Mouse (Mus musculus): ENCODE measurements around the gene Zfp692.
"Not testable (repeated sequence)": the region's sequence is repeated elsewhere in the genome, so short reads cannot be mapped to it uniquely, and the experiment has no call there.

Gene Zfp692

DNA sequence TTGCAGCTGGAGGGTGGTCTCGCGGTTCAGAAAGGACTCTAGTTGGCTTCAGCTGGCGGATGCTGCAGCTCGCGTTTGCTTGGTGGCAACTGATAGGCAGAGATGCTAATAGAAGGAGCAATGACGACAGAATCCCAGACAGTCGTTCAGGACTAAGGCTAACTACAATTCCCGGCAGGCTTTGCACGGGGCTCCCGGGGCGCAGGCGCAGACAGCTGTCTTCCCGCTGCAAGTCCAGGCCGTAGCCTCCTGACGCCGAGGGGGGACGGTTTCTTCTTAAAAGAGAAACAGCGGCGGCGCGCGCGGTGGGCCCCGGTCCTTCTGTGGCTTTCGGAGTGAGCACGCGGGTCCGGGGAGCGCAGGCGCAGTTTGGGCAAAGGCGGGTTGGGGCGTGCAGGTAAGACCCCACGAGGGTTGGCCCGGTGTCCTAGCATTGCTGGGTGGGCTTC is at the start of gene Zfp692:
Zfp692 (plus strand) TSS at position 210 of the 449 bp plus-strand sequence.
- DNase-seq, result peak; percentile 95

DNA sequence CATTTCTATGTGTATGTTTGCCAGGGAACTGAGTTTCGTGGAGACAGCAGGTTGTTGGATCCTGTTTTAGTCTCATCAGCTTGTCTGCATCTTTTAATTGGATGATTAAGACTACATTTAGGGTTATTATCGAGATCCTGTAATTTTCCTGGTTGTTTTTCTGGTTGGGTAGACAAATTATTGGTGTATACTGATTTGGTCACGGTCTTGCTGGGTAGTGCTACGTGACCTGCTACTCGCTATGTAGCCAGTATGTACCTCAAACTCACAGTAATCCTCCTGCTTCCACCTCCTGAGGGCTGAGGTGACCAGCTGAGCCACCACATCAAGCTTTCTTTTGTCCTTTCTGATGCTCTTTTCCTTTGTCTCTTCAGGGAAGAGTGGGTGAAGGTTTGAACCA is 49.1 kb upstream of the Zfp692 start:
- DNase-seq, result no peak

DNA sequence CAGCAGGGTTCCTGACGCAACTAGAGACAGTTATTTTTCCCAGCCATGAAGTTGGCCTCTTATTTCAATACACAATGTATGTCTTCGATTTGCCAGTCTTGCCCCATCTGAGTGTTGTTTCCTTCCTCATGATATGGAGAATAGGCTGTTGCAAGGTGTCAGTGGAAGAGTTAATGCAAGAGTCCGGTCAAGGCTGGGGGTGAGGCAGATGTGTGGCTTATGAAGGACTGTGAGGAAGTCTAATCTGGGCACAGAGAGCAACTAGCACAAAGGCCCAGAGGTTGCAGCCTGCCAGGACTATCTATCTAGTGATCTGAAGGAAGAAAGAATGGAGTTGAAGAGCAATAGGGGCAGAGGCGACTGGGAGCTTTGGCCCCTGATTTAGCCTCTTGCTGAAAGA is 46.7 kb upstream of the Zfp692 start:
- no peak for DNase-seq

DNA sequence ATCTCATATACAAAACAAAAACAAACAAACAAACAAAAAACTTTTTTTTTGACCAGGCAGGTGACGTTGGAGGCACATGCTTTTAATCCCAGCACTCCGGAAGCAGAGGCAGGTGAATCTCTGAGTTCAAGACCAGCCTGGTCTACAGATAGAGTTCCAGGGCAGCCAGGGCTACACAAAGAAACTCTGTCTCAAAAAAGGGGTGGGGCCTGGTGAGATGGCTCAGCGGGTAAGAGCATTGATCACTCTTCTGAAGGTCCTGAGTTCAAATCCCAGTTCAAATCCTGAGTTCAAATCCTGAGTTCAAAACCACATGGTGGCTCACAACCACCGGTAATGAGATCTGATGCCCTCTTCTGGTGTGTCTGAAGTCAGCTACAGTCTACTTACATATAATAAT is 45.0 kb upstream of the Zfp692 start:
- DNase-seq, result no peak

DNA sequence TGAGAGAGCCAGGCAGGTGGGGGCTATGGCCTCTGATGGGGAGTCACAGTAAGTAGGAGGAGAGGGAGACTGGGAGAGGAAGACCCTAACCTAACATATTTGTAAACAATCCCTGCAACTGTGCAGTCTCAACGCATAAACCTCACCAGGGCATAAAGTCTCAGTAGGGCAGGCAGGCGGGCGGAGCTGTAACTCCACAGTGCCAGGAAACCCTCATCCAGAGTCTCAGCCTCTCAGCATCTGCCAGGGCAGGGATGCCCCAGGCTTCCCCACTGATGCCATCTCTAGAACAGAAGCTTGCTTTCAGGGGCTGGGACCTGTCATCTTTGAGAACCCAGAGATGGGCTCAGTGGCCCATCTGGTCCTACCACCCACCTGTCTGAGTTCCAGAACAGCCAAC is 44.5 kb upstream of the Zfp692 start:
- no peak for DNase-seq

DNA sequence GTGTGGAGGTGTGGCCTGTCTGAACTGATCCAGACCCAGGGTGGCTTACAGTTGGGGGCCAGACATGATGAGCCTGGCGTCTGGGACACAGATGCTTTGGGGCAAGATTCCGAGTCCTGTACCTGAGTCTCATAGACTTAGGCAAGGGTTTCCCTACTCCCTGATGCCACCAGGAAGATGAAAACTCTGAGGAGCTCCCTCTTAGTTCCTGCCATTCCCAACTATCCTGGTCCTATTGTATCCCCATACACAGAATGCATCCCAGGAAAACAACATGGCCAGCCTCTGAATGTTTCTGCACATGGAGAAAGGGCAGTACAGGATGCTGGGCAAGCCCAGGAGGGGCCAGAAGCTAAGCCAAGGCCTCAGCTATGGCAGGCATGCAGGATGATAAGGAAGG is 43.4 kb upstream of the Zfp692 start:
- DNase-seq, result no peak

DNA sequence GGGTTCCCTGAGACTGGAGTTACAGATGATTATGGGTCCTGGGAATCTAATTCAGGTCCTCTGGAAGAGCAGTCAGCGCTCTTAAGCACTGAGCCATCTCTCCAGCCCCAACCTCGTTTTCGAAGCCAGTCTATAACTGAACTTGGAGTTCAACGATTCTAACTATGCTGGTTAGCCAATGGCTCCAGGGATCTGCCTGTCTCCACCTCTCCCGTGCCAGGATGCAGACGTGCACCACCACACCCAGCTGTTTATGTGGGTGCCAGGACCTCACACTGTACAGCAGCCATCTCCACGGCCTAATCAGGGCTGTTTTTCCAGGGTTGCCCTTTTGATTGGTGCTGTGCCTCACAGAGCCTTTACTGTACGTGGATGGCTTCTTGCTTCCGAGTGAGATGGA is 42.3 kb upstream of the Zfp692 start:
- no peak for DNase-seq

DNA sequence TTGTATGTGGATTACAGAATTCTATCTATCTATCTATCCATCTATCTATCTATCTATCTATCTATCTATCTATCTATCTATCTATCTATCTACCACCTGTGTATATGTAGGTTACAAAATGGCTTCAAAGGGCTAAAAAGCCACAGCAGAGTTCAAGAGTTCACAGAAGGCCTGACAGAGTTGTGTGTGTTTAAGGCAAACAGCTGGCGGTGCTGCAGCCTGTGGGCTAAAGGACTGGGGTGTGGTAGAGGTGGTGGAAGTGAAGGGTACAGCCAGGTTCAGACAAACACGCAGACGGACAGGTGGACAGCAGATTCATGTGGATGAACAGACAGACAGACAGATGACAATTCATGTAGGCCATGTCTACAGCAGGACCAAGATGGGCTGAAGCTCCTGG is 38.6 kb upstream of the Zfp692 start:
- DNase-seq, result no peak

DNA sequence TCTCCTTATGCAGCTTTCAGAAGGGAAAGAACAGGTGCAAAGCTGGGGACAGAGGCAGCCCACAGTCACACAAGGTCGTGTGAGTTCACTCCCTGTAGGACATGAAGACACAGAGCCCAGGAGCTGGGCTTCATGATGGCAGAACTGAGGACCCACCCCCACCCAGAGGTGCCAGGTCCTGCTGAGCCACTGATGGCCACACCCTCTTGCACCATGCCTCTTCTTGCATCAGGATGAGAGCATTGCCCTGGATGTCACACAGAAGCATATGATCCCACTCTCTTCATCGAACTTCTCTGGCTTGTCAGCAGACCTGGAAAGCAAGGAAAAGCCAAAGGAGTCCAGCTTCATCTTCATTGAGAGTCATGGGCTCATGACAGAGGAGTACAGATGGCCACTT is 32.3 kb upstream of the Zfp692 start, which contains the start of gene 4930438A08Rik:
4930438A08Rik (plus strand) TSS at position 228 of the 400 bp plus-strand sequence.
- no peak for DNase-seq

DNA sequence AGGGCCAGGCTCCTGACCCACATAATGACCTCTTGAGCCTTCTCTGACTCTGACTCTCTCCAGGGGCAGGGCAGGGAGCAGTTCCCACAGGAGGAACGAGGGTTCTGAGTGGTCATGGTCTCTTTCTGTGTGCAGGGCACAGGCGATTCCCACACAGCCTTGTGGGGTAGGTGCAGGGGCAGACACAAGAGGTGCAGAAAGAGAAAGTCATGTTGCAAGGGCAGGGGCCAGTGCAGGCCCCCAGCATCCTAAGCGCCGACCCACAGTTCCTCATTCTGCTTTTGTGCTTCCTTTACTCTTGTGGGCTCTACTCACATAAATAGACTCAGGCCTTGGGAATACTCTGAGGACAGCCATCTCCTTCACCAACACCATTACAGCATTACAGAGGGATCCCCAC is 31.1 kb upstream of the Zfp692 start:
- DNase-seq, result no peak

DNA sequence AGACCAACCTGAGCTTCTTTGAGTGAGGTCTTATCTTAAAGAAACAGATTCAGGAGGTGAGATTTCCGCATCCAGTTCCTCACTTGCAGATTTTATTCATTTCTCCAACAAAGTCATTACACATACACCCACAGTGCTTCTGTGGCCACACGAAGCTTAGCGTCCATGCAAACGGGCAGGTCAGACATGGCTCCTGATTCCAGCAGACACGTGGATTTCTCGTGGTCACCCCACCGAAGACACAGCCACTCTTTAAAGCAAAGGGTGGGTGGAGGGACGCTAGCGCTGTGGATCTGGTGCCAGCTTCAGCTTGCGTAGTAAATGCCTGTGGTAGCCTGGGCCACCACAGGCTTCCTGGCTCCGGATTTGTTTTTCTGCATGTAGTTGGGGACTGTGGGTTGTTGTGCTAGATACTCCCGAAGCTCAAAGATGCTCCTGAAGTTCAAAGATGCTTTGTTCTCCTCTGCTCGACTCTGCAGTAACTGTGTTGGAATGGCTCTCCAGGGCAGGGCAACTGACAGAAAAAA is 24.8 kb upstream of the Zfp692 start:
- DNase-seq, result no peak

DNA sequence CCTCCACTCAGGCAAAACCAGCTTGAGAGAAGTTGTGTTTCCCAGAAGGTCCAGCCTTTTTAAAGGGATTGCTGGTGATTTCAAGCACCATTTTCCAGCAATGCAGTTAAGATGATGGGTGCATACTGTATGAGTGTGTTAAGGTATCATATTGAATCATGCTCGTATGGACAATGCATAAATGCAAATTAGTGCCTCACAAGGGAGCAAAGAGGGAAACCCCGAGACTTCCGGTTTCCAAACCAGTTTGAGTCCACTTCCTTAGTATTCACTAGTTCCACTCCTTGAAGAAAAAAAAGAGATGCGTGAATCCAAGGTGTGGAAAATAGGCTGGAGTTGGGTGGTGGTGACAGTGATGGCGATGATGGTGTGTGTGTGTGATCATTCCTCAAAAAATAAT is 24.4 kb upstream of the Zfp692 start:
- no peak for DNase-seq

DNA sequence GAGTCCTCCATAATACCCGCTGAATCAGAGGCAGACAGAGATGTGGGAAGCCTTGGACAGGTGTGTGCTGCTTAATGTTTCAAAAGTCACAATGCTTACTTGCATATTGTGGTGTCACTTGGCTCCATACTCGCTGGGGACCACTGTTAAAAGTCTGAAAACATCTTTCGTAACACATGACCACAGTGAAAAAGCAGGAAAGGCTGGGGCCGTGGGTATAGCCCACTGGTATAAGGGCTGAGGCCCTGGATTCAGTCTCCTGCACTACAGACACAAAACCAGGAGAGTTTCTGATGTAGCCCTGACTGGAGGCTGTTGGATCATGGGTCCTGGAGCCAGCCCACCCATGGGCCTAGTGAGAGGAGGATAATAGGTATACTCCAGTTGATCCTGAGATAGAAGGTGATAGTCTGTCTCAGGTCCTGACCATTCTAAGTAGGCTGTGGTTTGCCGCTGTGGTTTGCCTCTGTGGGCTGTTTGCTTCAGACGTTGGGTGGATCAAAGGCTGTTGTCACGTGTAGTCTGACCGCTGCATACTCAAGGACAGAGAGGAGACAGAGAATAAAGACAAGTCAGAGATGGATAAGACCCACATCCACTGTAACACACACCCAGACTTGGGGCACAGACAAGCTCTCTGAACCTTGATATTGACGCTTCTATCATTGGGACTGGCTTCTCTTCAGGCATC is 16.7 kb upstream of the Zfp692 start:
- no peak for DNase-seq

DNA sequence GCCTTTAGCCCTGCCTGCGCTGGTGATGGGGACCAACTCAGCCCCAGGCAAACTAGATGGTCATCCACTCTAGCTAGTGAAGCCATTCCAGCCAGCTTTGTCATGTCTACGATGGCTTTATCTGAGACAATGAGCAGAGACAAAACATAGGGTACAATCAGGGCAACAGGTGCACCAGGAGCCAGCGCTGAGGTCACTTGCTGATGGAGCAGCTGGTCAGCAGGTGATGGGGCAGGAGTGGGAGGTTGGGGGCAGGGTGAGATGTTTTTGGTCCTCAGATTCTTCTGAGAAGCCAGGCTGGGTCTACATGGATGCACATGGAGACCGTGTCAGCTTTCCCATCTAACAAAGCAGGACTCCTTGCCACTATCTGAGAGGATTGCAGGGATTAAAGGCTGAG is 16.1 kb upstream of the Zfp692 start:
- no peak for DNase-seq

DNA sequence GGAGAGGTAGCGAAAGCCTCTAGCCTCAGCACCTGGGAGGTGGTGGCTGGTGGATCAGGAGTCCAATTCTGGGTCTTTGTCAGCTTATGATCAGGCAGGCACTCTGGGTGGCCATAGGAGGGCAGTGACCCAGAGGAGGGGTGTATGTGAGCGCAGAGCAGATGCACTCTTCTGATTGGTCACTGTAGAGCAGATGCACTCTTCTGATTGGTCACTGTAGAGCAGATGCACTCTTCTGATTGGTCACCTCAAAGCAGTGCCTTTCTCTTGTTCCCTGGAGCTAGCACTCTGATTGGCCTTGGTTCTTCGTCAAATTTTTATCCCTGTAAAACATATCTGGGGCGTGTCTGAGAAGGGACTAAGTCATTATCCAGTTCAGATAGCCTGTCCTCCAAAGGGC is 14.1 kb upstream of the Zfp692 start:
- no peak for DNase-seq

DNA sequence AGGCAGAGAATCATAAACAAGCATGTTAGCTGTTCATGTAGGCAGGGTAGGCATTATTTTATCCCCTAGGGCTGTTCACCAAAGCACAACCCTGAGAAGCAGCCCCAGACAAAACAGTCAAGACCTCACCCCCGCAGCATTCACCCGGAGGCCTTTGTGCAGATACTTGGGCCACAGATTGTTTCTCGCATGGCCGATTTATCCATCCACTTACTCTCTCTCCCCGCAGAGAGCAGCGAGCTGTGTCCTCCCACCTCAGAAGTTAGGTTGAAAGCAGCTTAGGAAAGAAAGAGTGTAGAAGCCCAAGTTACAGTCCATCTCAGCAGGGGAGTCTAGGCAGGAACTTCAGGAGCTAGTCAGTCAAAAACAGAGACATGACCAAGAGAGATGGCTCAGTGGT is 9.5 kb upstream of the Zfp692 start:
- no peak for DNase-seq

DNA sequence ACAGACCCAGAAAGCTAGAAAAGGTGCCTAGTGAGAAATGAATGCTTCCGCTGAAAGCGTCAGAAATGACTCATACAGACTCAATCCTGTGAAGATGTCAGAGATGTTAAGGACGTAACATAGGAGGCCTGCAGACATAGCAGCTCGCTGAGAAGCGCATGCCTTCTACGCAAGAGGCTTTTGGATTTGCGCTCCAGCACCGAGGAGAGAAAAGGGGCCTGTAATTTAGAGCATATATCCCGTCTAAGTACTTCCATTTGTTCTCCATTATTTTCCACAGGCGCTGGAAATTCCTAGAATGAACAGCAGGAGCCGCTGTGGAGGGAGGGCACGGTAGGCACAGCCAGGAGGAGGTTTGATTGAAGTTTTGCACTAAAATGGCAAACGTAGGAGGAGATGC is 5.8 kb upstream of the Zfp692 start:
- peak; percentile 60 for DNase-seq

DNA sequence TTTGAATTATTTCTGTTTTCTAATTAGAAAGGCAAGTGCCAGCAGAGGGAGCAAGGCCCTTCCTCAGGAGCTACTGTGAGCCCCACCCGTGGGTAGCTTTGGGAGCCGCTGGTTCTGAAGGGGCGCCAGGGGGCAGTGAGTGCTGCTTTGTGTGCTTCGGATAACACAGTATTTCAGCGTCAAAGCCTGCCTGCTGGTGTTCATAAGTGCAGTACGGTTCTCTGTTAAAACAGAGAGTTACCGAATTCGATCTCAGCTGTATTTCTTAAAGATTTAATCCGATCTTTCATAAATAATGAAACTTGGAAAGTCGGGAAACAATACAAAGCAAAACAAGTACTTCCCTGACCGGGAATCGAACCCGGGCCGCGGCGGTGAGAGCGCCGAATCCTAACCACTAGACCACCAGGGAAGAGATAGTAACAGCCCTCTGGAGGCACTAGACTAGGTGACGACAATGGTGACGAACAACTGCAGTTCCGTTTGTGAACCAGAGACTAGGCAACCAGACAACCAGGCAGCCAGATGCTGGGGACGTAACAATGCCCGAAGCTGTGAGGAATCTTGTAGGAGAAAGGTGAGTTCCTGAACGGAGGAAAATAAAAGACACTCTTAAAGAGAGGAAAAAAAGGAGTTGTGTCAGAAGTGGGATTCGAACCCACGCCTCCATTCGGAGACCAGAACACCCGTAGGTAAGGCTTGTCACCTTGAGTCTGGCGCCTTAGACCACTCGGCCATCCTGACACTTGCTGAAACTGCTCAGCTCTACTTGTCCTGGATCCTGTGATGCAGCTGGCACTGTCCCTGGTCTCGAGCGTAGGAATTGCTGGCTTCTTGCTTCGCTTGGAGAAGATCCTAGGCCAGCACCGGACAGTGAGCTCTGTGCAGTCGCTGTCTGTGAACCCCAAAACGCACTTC is 4.8 kb upstream of the Zfp692 start:
- peak; percentile 94 for DNase-seq

DNA sequence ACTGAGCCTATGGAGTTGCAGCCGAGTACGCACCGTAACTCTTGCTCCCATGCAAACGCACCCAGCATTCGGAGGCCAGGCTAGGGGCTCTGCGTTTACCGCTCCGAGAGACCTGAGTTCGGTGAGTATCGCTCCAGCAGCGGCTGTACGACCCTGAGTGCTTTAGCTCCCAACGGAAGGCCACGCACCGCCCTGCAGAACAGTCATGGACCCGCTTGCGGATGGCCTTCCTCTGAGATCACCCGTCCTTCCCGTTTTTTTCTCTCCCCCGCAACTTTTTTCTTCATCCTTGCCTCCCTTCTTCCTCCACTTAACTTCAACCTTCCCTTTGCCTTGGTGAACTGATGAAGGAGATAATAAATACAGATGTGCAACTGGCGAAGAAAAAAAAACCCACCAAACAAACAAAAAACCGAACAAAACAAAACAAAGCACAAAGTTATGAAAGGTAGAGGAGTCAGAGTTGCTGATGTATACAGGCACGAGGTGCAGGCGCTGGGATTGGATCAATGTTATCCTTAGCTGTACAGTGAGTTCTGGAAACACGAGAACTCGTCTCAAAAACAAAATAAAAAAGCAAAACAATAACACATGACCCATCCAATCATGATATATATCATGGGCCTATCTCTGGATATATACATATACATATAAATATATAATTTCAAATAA is 4.0 kb upstream of the Zfp692 start:
- DNase-seq, result no peak

DNA sequence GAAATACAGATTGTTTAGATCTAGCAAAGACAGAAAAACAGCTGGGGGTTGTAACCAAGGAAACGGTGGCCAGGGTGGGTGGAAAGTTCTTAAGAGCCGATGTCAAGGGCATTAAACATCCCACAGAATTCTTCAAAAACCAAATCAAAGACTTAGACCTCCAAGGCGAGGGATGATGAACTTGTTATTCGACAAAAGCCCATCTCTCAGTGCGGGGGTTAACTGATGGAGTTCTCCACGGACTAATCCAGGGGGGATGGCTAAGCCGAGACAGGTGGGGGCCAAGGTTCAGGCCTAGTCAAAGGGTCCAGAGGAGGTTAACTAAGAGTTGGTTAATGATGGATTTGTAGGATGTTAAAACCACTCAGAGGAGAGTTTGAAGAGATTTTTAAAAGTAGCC is 3.3 kb upstream of the Zfp692 start:
- no peak for DNase-seq

DNA sequence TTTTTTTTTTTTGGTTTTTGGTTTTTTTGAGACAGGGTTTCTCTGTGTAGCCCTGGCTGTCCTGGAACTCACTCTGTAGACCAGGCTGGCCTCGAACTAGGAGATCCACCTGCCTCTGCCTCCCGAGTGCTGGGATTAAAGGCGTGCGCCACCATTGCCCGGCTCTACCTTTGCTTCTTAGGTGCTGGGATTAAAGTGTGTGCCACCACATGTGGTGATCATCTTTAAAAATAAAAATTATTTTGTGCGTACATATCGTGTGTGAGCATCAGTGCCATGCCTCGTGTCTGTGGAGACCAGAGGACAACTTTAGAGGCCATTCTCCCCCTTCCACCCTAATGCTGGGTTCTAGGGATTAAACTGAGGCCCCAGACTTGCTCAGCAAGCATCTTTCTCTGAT is 1.6 kb upstream of the Zfp692 start:
- DNase-seq, result not testable (repeated sequence)

DNA sequence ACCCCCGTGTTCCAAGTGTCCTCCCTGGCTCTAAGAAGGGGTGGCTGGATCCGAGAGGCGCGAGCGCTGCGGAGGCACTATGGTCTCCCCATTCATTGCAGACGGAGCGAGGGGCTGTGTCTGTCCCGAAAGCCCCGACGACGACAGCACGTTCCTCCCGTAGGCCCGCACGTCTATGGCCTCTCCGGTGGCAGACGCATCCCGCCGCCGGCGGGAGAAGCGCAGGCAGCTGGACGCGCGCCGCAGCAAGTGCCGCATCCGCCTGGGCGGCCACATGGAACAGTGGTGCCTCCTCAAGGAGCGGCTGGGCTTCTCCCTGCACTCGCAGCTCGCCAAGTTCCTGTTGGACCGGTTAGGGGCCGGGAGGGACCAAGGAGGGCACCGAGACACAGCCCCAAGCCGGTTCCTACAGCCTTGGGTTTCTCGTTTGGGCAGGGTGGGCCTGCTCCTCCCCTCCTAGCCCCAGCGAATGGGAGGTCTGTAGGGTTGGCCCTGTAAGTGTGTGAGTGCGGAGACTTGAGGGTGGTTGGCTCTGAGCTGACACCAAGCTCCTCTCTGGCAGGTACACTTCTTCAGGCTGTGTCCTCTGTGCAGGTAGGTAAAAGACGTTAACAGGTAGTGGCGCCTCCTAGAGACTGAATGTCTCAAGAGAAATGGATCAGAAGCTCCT is 677 bp downstream of the Zfp692 start:
- peak; percentile 65 for DNase-seq

DNA sequence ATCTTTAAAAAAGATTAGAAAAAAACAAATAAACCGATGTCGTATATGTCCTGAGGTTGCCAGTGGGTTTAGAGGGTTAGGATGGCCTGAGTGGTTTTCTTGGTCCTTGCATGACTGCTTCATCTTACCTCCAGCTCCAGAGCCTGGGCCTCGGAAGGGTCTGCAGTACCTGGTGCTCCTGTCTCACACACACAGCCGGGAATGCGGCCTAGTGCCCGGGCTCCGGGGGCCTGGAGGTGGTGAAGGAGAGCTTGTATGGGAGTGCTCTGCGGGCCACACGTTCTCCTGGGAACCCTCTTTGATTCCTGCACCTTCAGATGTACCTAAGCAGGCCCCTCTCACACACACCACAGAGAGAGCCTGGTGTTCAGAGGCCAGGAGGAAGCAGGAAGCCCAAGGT is 1.8 kb downstream of the Zfp692 start:
- no peak for DNase-seq
